Mouse (Mus musculus) kidney, adult 2 months (tissue): Measurements from ENCODE around the gene Ipo11.

Experiments used
- CTCF ChIP-seq: fragments of 200-500 bp; conservative IDR thresholded peaks from 2 replicates; pipeline ENCODE4 v1.5.1; 2011; ENCODE audit warnings: low read depth, mild to moderate bottlenecking, control low read depth, low read length, moderate library complexity, mixed read lengths; ENCODE audit not compliant: insufficient read depth, insufficient read length
- POLR2A ChIP-seq: fragments of 200-500 bp; IDR thresholded peaks from one replicate; pipeline ENCODE4 v1.6.1; 2011; ENCODE audit warnings: low read depth, low read length, control low read depth

DNA sequence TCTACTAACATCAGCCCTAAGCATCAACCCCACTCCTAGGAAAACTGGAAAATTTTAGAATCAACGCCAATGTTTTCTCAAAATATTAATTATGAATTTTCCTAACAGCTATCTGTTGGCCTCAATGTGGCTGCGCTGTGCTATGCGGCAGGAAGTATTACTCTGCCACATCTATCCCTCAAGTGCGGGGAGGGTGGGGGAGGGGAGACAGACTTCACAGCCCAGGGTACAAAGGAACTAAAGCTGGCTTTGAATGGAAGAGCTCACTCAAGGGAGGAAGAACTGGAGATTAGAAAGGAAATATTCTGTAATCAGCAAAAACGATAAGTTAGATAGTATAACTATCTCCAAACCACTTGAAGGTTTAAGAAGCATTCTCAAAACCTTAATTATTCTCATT is 111.1 kb downstream of the Ipo11 start:
- TF ChIP-seq CTCF: no peak
- TF ChIP-seq POLR2A: no peak
